Mouse (Mus musculus) cortical plate, adult 2 months (tissue): ENCODE measurements around the gene Mcoln3.

ENCODE experiments used
- CTCF ChIP-seq: fragments of 200-500 bp; IDR thresholded peaks from 2 replicates; pipeline ENCODE4 v1.5.1; 2011; ENCODE audit warnings: mild to moderate bottlenecking, control low read depth, low read length; ENCODE audit not compliant: insufficient read depth; ENCODE audit errors: extremely low read depth
- POLR2A ChIP-seq: fragments of 200-500 bp; IDR thresholded peaks from 2 replicates; pipeline ENCODE4 v1.6.1; 2011; ENCODE audit warnings: mild to moderate bottlenecking, low read length, control low read depth; ENCODE audit not compliant: insufficient read depth; ENCODE audit errors: extremely low read depth

GRCm38 (mm10) chr3:146069276-146069675 is 48.0 kb upstream of the Mcoln3 start:
- TF ChIP-seq POLR2A, result no peak
- TF ChIP-seq CTCF, result no peak
